Mouse (Mus musculus): Measurements from ENCODE around the gene Fcrla.

The Fcrla gene

DNA sequence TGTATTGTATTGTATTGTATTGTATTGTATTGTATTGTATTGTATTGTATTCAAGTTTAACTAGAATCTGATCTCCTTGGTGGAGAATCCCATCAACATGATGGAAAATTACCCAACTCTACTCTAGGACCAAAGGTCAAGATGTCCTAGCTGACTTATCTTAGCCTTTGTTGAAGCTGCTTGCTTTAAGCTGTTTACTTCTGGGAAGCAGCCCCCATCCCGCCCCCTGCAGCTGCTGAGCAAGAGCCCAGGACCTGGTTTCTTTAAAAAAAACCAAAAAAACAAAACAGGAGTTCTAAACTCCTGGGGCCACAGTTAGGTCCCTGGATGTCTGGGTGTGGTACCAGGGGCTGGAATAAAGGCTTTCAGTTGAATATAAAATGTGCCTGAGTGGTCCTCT lies 35.1 kb downstream of the Fcrla start:
- ATAC-seq (ENCODE audit: insufficient number of reproducible peaks, low FRiP score, low TSS enrichment) = no peak

DNA sequence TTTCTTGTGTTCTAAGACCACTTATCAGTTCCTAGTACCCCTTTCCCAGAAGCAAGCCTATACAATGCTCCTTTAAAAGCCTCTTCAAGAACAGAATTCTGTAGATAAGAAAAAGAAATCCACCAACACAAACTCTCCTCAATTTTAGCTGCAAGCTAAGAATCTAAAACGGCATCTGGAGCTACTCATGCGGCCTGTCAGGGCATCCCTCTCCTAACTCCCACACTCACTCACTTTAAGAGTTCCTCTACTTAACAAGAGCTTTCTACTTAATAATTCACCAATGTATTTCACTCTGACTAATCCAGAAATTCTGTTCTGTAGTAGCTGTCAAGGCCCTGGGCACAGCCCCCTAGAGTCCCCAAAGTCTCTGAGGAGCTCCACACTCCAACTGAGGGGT lies 35.7 kb downstream of the Fcrla start:
- no peak for ATAC-seq (ENCODE audit: insufficient number of reproducible peaks, low FRiP score, low TSS enrichment)

DNA sequence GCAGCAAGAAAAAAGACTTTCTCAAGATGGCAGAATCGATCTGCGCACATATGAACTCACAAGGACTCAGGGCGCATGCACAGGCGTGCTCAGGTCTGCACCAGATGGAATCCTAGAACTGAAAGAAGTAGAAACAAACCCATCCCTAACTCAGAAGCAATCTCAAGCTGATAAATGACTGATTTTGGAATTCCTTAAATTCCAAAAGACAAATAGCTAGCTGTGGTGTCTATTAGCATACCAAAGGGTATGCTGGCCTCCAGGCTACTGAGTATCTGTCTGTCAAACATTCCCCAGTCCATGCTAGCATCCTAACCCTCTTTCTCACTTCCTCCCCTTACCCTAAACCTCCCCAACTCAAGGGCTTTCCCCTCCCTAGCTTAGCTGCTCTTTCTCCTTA lies 38.1 kb downstream of the Fcrla start:
- no peak for ATAC-seq (ENCODE audit: insufficient number of reproducible peaks, low FRiP score, low TSS enrichment)

DNA sequence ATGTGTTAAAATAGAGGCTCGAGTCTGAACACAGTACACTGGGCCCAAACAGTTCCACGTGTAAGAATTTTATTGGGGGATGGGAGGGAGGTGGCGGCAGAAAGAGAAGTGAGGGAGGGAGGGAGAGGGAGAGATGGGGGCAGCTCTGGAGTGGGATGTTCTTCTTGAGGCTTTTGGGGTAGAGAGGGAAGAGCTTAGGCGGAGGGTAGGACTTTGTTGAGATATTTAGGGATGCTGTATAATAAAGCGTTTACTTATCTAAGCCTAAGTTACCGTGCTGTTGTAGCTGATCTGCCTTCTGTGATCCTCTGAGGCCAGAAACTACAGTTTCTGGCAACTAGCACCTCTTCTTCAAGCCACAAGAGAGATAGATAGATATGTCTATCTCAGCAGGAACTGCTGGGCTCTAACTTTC lies 41.3 kb downstream of the Fcrla start:
- ATAC-seq (ENCODE audit: insufficient number of reproducible peaks, low FRiP score, low TSS enrichment) = no peak

DNA sequence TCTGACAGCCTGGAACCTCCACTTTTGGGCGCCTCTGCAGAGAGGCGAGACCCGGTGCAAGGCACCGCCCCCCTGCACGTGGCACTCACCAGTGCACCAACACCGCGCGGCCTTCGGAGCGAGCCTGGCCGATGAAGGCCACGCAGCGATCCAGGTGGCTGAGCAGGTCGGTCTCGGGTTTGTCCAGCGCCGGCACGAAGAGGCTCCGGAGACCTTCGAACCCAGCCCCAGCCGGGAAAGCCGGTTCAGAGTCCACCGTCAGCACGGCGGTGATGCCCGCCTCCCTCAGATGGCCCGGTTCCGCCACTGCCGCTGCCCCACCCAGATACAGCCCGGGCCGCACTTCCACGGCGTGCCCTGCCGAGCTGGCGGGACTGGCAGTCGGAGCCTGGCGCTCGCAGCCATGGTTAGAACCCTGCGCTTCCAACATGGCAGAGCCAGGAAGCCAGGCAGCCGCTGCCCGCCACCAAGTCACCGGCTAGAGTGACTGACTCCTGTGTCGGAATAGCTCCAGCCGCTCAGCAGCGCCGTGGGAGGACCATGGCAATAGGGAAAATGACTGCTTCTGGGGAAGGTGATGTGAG lies 42.3 kb downstream of the Fcrla start, which contains the start of the genes Gm26620 and Dusp12:
Gene Gm26620, plus strand, starts transcription at position 88 of the 584 bp plus-strand sequence.
Gene Dusp12, minus strand, starts transcription at position 563 of the 584 bp plus-strand sequence.
- peak; percentile 98 for ATAC-seq (ENCODE audit: insufficient number of reproducible peaks, low FRiP score, low TSS enrichment)

DNA sequence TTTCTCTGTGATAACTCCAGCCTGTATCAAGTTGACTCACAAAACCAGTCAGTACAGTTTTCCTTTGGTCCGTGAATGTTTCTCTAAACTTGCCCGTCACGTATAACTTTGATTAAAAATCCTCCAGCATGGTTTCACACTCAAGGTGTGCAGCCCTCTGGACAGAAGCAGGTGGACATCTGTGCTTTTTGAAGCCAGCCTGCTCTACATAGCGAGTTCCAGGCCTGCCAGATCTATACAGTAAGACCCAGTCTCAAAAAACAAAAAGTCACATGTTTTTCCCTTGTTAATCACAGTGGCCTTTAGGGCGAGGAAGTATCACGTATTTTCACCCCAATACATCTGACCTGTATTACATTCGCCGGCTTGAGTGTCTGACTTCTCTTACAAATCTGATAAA lies 43.0 kb downstream of the Fcrla start:
- 0 out of 2 replicates have a peak, but pooled peaks have one; percentile 6 for ATAC-seq (ENCODE audit: insufficient number of reproducible peaks, low FRiP score, low TSS enrichment)

DNA sequence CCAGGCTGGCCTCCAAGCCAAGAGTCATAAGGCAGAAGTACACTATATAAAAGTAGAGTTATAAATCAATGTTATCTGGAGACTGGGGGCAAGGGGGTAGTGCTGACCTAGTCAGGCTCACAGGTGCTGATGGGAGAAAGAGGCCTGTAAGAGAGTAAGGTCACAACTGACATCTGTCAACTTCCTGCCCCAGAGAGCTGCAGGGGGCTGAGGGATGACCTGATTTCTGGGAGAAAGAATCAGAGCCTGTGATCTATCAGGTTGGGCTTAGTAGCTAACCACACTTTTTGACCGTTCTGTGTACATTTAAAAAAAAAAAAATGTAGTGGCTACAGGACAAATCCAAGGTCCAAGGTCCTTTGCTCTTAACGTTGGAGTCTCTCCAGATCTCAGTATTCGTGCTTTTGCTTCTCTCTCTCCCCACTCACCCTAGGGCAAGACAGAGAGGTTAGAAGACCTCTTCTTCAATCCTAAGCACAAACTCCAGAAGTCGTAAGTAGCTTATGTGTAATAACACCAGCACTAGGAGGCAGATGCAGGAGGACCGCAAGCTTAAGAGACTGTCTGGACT lies 44.4 kb downstream of the Fcrla start:
- no peak for ATAC-seq (ENCODE audit: insufficient number of reproducible peaks, low FRiP score, low TSS enrichment)

DNA sequence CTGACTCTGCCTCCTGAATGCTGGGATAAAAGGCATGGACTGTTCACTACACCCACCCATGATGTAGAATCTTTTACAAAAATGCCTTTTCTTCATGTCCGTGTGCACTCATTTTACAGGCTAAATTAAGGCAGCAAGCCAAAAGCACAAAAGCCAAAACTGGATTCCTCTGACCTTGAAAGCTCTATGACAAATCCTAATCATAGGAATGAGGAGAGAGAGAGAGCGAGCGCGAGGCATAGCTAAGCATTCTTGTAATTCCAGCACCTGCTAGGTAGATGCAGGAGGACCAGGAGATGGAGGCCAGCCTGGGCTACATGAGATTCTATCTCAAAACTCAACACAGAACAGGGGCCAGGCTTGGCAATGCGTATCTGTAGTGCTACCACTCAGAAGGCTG lies 50.5 kb downstream of the Fcrla start:
- ATAC-seq (ENCODE audit: insufficient number of reproducible peaks, low FRiP score, low TSS enrichment) = no peak

DNA sequence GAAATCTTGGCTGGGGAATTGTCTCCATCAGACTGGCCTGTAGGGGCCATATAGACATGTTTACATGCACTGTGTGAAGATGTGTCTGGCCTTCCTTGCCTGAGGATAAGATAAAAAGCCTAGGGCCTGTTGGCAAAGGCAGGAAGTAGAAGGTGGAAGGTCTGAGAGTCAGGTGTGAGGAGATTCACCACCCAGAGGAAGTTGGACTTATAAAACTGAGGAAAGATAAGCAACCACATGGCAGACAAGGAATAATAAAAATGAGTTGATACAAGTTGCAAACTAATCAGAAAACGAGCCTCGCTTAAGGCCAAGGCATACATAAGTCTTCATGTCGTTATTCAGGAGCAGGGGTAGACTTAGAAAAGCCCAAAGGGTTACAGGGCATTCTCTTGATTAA lies 51.7 kb downstream of the Fcrla start:
- ATAC-seq (ENCODE audit: insufficient number of reproducible peaks, low FRiP score, low TSS enrichment) = no peak

DNA sequence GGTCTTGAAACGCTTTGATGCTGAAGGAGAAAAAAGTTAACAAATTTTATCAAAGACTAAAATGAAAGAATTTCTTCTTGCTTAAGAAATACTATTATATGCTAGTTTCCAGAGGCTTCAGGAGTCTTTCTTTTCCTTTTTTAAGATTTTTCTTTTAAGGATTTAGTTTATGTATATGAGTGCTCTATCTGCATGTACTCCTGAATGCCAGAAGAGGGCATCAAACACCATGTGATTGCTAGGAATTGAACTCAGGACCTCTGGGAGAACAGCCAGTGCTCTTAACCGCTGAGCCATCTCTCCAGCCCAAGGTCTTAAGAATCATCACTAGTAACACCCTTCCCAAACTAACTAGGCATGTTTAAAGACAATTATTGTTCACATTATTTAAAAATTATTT lies 55.4 kb downstream of the Fcrla start:
- no peak for ATAC-seq (ENCODE audit: insufficient number of reproducible peaks, low FRiP score, low TSS enrichment)

DNA sequence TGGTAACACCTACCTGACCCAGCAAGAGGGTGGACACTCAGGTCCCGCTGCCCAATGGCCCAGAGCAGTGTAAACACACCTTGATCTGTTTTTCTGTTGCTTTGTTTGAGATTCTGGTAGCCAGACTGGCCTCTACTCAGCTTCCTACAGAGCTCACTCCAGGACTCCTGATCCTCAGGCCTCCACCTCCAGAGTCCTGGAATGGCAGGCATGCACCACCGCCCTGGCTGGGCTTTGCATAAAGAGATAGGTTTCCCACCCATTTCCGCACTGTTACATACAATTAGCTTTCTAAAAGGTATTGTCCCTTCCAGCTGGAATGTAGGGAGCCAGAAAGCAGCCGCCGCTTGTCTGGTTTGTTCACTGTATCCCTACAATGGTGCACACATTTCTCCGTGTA lies 56.0 kb downstream of the Fcrla start:
- no peak for ATAC-seq (ENCODE audit: insufficient number of reproducible peaks, low FRiP score, low TSS enrichment)

DNA sequence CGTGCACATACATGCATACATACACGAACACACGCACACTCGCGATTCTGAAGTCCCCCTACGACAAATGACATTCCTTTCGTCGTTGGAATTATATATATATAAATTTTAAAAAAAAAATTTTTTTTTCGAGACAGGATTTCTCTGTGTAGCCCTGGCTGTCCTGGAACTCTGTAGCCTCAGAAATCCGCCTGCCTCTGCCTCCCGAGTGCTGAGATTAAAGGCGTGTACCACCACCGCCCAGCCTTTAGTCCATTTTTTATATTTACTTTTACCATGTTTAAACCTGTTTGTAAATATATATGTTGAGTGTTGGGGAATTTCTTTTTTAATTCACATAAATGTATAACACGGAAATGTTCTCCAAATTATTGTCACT lies 58.5 kb downstream of the Fcrla start:
- ATAC-seq (ENCODE audit: insufficient number of reproducible peaks, low FRiP score, low TSS enrichment) = no peak

DNA sequence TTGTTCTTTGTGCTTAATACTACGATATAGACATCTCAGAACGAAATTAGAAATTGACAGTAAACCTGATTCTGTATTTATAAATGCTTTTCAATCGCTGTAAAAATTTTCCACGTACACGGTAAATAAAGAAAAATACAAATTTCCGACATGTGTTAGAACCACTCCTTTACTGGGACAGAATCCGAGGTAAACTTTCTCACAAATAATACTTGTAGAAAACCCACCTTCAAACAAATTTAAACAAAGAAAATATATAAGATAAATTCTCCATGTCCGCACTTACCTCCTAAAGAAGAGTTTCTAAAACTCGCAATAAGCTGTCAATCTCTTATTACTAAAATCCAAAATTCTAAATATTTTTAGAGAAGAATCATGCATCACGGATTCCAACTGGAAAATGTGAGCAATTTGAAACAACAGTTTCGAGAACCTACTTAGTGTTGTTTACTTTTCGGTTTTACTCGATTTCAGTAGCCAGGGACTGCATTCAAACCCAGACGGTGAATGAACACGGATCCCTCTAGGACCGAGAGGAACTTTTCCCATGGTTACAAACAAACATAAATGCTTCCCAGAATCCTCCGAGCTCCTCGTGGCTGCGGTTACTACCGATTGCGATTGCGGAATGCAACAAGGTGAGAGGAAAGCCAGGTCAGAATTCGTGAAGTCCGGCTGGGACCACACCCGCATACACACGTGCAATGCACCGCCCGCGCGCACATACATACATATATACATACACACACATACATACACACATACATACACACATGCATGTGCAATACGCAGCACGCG lies 59.1 kb downstream of the Fcrla start:
- ATAC-seq (ENCODE audit: insufficient number of reproducible peaks, low FRiP score, low TSS enrichment) = peak; percentile 82

DNA sequence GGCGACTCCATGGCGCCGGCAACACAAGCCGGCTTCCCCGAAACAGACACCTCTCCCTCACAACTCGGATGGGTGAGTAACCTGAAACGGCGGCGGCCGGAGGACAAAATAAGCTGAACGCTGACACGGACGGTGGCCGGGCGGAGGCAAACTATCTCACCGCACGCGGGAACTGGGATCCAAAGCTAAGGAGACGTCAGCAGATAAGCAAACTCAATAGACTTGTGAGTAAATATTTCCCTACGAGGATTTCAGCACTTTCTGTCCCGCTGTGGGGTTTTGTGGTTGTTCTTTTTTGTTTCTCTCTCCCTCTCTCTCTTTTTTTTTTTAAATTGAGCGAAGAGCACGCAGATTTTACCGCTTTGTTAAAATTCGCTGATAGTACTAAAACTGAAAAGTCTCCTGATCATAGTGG lies 59.7 kb downstream of the Fcrla start, which contains the start of gene Atf6:
Gene Atf6, minus strand, starts transcription at position 81 of the 415 bp plus-strand sequence.
- peak; percentile 71 for ATAC-seq (ENCODE audit: insufficient number of reproducible peaks, low FRiP score, low TSS enrichment)
